Mouse (Mus musculus): ENCODE results near the gene Slc17a7.
"Not testable (repeated sequence)": the region's sequence is repeated elsewhere in the genome, so short reads cannot be mapped to it uniquely, and the experiment has no call there.

Slc17a7 gene

DNA sequence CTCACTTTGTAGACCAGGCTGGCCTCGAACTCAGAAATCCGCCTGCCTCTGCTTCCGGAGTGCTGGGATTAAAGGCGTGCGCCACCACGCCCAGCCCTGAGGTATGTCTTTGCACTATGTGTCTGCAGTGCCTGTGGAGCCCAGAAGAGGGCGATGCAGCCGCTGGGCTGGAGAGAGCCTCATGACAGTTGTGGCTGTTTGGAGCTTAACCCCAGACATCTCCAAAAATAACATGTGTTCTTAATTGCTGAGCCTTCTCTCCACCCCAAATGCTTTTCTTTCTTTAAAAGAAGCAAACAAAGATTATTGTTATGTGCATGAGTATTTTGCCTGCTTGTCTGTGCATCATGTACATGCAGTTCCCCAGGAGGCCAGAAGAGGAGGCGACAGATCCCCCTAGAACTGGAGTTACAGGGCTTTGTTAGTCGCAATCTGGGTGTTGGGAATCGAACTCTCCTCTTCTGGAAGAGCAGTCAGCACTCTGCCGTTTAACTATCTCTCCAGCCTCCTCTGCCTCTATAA is 8.7 kb upstream of the Slc17a7 start:
- peak; percentile 51 for DNase-seq

DNA sequence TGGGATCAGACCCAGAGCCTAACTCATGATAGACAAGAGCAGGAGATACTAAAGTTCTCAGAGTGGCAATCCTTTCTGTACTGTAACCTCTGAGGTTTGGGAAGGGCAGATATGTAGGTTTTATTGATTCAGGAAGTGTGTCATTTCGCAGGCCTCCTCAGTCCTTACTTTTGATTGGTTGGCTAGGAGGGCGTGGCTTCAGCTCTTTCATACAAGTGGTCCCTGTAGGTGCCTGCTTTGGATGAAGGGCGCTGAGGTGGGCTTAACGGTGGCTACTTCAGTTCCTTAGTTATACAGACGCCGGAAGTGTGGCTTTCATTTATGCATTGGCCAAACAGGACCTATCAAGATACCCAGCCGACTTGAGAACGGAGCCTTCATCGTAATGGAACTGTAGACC is 8.2 kb upstream of the Slc17a7 start:
- peak; percentile 12 for DNase-seq

DNA sequence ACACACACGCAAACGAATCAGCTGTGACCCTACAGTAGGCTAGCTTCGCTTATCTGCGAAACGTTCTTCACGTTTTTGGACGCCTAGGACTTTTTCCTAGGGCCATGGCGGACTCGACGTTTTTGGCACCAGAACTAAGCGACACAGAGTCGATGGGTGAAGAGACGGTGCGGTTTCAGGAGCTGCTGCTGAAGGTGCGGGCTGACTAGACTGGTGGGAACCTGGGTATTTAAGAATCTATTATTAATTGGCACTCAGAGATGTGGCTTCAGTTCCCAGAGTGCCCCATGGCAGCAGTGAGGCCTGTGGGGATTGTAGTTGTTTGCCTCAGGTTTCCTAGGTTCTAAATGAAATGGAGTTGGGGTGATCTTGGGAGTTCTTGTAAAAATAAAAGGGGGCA is 7.5 kb upstream of the Slc17a7 start:
- DNase-seq: no peak

DNA sequence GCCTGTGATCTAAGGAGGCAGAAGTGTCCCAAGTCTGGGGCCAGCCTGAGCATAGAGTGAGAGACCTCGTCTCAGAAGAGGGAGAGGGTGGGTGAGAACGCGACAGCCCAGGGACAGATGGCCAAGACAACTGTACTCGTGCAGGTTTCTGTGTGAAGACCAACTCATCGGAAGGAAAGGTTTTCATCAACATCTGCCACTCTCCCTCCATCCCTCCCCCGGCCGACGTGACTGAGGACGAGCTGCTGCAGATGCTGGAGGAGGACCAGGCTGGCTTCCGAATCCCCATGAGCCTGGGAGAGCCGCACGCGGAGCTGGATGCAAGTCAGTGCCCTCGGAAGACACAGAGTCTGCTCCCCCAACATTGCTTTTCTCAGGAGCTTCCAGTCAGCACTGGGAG is 6.3 kb upstream of the Slc17a7 start:
- no peak for DNase-seq

DNA sequence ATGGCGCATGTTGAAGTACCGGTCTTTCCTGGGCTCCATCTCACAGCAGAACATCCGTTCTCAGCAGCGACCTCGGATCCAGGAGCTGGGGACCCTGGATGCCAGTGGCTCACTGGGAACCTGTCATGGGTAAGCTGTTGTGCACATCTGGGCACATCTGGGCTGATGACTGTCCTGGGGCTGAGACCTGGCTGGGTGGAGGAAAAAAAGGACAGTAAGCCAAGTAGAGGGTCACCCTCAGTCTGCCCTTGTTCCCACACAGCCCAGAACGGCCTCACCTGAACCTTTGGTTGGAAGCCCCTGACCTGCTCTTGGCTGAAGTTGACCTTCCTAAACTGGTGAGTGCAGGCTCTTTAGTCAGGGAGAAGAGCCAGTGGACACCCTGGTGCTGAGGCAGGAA is 4.8 kb upstream of the Slc17a7 start:
- DNase-seq: no peak

DNA sequence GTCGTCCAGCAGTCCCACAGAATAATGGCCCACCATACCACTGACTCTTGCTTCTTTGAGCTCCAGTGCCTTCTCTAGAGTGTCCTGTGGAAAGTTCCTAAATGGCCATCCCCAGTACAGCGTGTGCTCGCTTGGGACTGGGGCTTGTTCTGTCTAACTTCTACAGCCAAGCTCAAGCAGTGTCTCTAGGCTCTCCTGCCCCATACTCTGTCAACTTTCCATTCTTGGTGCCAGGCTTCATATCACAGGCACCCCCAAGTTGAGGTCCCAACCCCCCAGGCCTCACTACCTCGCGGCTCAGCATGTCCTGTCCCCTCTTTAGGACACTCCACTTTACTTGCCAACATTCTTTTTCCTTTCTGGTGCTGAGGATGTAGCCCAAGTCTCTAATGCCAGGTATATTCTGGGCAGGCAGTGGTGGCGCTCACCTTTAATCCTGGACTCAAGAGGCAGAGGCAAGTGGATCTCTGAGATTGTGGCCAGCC is 3.4 kb upstream of the Slc17a7 start:
- DNase-seq: no peak

DNA sequence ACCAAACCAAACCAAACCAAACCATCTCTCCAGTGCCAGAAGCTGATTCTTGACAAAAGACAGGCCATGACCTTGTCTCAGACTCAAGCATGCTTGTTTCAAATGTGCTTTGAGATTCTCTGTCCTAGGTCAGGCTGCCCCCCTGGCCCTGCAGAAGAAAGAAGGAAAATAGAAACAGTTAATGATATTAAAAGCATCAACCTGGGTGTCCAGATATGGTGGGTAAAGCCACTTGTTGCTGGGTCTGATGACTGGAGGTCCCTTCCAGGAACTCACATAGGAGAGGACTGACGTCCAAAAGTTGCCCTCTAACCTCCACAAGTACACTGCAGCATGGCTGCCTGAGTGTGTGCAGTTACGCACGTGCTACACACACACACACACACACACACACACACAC is 2.9 kb upstream of the Slc17a7 start:
- DNase-seq: no peak

DNA sequence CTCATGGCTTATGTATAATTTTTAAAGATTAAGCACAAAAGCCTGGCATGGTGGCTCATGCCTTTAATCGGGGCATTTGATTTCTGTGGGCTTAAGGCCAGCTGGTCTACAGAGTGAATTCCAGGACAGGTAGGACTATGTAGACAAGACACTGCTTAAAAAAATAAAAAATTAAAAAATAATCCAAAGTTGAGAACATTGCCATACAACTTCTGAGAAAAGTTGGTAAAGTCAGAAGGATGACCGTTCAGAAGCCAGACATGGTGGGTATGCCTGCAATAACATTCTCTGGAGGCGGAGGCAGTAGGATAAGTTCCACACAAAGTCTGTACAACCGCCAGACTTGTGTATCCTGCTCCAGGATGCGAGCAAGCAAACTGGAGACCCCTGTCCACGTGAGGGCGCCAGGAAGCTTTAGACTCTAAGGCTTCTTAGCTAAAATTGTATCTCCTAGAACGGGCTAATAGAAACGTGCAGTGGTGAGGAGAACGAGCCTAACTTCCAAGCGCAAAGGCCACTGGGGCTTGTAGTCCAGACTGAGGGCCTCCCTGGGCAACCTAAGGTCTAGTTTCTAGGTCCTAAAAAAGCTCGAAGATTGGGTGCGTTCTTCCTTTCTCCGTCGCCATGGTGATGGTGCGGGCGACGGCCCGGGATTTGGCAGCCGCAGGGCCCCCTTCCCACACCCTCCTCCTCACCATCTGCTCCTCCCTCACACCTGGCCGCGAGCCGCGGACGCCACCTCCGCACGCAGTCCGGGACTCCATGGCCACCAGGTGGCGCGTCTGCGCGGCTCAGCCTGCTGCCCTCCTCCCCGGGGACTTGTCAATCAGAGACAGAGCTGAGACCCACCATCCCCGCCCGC is 1.9 kb upstream of the Slc17a7 start:
- peak; percentile 91 for DNase-seq

DNA sequence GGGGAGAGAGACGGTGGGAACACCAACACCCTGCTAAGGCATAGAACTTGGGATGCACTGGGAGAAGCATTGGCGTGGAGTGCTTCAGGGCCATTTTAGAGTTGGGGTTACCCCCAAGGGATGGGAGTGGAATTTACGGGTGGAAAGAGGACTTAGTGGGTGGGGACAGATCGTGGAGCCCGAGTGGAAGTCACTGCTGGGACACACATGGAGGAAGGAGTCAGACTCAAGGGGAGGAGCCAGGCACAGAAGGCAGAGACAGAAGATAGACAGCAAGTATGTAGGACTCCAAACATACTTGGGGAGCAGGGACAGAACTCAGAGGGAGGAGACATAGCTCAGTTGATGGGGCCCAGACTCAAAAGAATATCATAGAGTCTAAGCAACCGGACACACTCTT is 1.2 kb upstream of the Slc17a7 start:
- no peak for DNase-seq

DNA sequence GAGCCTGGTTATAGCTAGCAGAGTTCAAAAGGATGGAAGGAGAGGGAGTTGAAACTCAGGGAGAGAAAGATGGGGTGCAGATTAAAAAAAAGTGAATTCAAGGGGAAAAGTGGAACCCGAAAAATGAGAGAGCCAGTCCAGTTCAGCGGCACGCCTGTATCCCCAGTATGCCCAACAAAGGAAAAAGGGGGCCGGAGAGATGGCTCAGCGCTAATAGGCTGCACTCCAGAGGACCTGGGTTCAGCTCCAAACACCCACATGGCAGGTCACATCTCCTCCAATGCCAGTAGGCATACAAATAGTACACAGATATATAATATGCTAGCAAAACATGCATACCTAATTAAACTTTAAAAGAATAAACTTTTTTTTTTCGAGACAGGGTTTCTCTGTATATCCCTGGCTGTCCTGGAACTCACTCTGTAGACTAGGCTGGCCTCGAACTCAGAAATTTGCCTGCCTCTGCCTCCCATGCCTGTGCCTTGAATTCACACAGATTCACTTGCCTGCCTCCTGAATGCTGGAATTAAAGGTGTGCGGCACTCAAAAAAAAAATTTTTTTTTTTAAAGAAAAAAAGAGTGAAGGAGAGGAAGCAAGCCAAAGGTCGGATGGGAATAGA is 643 bp upstream of the Slc17a7 start:
- DNase-seq: no peak

DNA sequence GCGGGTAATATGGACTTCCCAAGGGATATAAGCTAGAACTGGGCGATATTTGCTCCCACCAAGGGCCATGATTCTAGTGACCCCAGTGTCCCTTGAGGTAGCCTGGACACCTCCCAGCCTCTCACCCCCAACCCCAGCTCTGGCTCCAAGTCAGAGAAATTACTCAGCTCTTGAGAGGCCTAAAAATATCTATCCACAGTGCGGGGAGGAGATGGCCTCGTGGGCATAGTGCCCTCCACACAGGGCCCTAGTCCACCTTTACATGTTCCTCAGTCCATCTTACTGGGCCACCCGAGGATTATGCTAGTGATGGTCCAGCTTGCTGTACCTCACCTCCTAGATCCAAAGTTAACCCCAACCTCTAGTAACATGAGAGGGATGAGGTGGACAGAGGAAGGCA is 1.1 kb downstream of the Slc17a7 start:
- DNase-seq: no peak

DNA sequence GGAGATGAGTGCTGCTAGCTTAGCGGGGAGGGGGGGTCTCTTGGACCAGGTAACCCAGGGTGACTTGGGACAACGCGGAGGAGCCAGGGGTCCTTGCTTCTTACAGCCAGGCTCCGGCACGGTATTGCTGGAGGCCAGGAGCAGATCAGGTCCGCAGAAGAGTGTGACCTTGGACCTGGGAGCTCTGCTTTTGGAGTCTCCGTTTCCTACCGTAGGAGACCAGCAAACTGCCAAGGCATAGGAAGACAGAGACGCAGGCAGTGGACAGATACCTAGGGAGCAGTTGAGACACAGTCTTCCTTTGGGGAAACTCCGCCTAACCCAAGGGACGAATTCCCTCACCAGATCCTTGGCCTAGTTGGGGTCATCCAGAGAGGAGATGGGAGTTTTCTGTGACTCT is 2.0 kb downstream of the Slc17a7 start:
- no peak for DNase-seq

DNA sequence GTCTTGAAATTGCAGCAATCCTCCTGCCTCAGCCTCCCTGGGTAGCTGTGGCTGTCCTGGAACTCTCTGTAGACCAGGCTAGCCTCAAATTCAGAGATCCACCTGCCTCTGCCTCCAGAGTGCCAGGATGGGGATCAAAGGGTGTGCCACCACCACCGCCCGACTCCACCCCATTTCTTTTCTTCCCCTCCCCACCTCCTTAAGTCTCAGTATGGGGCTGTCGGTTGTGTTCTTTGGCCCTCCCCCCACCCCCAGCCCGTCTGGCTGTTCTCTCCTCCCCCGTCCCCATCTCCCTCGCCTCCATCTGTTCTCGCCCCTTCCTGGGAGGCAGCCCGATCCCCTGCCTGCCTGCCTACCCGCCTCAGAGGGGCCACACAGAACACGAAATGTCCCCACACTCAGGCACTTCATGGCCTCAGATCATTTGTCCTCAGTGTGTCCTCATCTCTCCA is 3.2 kb downstream of the Slc17a7 start:
- DNase-seq: no peak

DNA sequence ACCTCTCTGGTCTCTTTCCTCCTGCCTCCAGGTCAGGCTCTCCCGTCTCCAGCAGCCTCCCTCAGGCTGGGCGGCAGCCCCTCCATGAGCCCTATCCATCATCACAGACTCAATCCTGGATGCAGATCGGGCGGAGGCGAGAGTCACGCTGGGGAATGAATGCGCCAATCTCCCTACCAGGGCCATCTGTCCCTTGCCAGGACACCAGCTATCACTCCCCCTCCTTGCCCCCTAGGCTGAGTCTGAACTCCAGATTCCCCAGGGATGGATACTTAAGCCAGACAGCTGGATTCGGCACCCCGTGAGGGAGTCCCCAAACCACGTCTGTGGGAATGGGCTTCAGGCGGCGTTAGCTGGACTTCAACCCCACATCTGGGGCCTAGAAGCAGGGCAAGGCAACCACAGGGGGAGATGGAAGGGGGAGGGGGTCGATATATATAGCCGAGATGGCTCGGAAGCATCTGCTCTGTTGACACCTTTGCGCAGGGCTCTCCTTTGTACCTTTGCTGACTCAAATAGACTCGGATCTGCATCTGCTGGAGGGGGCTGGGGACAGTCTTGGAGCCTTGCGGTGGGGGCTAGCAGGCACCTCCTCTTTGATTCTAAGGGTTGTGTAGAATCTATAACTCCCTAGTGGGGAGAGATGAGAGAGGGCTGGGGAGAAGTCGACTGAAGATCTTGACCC is 4.2 kb downstream of the Slc17a7 start:
- DNase-seq: peak; percentile 64

DNA sequence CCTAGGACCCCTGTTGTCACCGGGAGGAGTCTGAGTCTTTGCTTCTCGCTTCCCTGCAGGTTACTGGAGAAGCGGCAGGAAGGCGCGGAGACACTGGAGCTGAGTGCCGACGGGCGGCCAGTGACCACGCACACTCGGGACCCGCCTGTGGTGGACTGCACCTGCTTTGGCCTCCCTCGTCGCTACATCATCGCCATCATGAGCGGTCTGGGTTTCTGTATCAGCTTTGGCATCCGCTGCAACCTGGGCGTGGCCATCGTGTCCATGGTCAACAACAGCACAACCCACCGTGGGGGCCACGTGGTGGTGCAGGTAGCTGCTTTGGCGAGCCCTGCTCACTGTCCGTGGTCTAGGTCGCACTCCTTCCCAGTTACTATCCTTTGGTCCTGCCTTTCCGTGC is 4.9 kb downstream of the Slc17a7 start:
- no peak for DNase-seq

DNA sequence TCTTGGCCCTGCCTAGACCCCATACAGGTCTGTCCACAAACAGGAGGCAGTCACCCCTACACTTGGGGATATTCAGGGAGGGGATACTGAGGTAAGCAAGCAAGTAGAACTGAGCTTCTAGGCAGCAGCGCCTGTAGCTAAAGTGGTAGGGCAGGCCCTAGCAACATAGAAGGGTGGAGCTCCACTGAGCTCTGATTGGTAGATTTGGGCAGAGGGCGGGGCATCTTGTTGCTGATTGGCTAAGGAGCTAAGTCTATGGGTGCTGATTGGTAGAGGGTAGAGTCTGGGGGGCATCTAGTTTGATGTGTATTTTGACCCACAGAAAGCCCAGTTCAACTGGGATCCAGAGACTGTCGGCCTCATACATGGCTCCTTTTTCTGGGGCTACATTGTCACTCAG is 5.7 kb downstream of the Slc17a7 start:
- DNase-seq: no peak

DNA sequence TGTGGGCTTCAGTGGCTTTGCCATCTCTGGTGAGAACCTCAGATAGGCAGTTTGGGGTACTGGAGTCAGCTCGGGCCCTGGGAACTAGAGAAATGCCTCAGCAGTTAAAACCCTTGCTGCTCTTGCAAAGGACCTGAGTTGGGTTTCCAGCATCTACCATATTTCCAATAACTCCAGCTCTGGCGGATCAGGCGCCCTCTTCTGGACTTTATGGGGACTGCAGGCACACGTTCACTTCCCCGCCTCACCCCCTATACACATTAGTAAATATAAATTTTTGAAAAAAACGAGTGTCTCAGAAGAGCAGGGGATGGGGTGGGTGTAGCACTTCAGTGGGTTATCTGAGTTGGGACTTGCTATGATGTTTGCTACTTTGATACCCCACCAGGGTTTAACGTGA is 9.2 kb downstream of the Slc17a7 start:
- DNase-seq: no peak

DNA sequence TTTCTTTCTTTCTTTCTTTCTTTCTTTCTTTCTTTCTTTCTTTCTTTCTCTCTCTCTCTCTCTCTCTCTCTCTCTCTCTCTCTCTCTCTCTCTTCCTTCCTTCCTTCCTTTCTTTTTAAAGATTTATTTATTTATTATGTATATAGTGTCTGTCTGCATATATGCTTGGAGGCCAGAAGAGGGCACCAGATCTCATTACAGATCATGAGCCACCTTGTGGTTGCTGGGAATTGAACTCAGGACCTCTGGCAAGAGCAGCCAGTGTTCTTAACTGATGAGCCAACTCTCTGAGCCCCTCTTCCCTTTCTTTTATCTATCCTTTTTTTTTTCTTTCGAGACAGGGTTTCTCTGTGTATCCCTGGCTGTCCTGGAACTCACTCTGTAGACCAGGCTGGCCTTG is 10.0 kb downstream of the Slc17a7 start:
- DNase-seq: not testable (repeated sequence)

DNA sequence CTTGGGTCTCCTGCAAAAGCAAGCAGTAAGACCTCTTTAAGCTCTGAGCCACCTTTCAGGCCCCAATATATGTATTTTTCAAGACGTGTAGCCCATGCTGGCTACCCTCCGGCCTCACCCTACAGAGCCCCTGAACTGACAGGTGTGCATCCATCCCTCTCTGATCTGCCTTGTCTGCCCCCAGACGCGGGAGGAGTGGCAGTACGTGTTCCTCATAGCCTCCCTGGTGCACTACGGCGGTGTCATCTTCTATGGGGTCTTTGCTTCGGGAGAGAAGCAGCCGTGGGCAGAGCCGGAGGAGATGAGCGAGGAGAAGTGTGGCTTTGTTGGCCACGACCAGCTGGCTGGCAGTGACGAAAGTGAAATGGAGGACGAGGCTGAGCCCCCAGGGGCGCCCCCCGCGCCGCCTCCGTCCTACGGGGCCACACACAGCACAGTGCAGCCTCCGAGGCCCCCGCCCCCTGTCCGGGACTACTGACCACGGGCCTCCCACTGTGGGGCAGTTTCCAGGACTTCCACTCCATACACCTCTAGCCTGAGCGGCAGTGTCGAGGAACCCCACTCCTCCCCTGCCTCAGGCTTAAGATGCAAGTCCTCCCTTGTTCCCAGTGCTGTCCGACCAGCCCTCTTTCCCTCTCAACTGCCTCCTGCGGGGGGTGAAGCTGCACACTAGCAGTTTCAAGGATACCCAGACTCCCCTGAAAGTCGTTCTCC is 11.0 kb downstream of the Slc17a7 start:
- DNase-seq: peak; percentile 67

DNA sequence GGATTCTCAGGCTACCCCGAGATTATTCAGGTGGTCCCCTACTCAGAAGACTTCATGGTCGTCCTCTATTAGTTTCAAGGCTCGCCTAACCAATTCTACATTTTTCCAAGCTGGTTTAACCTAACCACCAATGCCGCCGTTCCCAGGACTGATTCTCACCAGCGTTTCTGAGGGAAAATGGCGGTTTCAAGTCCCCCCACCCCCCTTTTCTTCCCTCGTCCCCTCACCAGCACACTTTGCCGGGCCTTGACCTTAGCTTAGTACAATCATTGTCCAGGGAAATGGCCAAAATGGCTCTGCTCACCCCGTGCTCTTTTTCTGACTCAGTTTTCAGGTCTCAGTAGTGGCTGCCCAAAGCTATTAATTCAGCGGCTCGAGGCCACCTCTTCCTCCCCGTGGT is 11.6 kb downstream of the Slc17a7 start:
- no peak for DNase-seq

DNA sequence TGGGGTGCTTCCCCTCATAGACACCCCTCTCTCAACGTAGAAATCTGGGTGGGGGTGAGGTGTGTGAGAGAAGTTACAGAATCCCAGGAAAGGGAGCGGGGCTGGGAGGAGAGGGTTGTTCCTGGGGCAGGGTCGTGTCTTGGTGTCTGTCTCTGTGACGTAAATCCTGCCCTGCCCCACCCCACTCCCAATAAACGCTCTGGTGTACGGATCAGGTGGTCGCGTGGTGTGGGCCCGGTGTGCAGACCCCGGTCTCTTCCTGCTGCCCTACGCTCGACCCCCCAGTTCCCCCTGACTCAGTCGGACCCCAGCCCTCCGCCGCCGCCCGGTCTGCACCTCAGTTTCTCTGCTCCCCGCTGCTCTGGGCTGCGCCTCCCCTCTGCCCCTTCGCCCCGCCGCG is 12.2 kb downstream of the Slc17a7 start:
- no peak for DNase-seq

DNA sequence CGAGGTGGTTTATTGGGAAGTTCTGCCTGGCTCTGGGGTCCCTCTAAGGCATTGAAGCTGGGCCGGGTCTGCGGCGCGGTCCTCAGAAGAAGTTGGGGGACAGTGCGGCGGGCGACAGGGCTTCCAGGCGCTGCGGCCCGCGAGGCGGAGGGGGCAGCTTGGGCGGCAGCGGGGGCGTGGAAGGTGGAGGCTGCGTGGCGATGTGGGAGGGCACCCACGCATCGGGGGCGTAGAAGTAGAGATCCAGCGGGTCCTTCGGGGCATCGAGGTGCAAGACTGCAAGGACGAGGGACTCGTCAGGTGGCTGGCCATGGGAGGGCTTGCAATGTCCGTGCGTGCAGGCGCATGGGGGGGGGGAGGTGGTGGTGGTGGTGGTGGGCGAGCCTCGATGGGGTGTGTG is 12.6 kb downstream of the Slc17a7 start:
- DNase-seq: no peak

DNA sequence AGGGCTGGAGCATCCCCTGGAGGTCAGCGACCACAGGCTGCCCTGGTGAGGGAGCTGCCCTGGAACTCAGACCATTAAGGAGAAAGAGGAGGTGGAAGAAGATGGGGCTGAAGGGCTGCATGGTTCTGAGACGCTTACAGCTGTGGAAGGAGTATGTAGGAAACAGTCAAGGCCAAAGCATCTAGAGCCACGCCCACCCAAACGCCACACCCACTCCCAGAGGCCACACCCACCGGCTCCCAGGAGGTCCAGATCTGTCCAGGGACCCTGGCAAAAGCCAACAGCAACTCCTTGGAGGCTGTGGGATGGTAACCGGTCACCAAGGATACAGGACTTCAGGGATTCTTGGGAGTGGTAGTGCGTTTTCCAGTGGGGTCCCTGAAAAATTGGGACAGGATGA is 14.8 kb downstream of the Slc17a7 start:
- no peak for DNase-seq
